Mouse (Mus musculus) hindbrain, embryonic 13.5 days (tissue): ENCODE data around the gene Hoxd13. TPM values are rescaled to one million over a fixed set of nuclear protein-coding genes. Genes with fewer than 3 reads are reported as not detected.

Source experiments
- ATAC-seq: fragments of 200-750 bp; cut with Nextera tagmentation; 2 replicates; pipeline ENCODE4 v1.8.0; 2017; ENCODE audit warnings: moderate TSS enrichment; ENCODE audit not compliant: low FRiP score
- H3K27ac ChIP-seq: fragments of 300-500 bp; sonication (generic); 2 replicates; pipeline ENCODE4 v1.5.1; 2015; ENCODE audit warnings: inconsistent platforms, mild to moderate bottlenecking, moderate library complexity
- H3K27me3 ChIP-seq: fragments of 300-500 bp; sonication (generic); 2 replicates; pipeline ENCODE4 v1.6.1; 2015; ENCODE audit warnings: mild to moderate bottlenecking, inconsistent platforms
- H3K36me3 ChIP-seq: fragments of 300-500 bp; sonication (generic); 2 replicates; pipeline ENCODE4 v1.6.1; 2015; ENCODE audit warnings: mild to moderate bottlenecking, inconsistent platforms
- H3K4me1 ChIP-seq: fragments of 300-500 bp; sonication (generic); replicated peaks from 2 replicates; pipeline ENCODE4 v1.6.1; 2015; ENCODE audit warnings: inconsistent platforms
- H3K4me2 ChIP-seq: fragments of 300-500 bp; sonication (generic); 2 replicates; pipeline ENCODE4 v1.6.1; 2015; ENCODE audit warnings: inconsistent platforms, mild to moderate bottlenecking, moderate library complexity
- H3K4me3 ChIP-seq: fragments of 300-500 bp; sonication (generic); 2 replicates; pipeline ENCODE4 v1.5.1; 2015; ENCODE audit warnings: mild to moderate bottlenecking, inconsistent platforms
- H3K9ac ChIP-seq: fragments of 300-500 bp; sonication (generic); 2 replicates; pipeline ENCODE4 v1.6.1; 2015; ENCODE audit warnings: mild to moderate bottlenecking, inconsistent platforms
- H3K9me3 ChIP-seq: fragments of 300-500 bp; sonication (generic); 2 replicates; pipeline ENCODE4 v1.6.1; 2016; ENCODE audit warnings: inconsistent platforms
- WGBS: fragments of 180-500 bp; shearing (Covaris S2); methylation state at CpG from one replicate; pipeline ENCODE4 v1.1.7; 2015; 5-methylcytosine and 5-hydroxymethylcytosine counted together
- polyA plus RNA-seq: library from polyadenylated mRNA; unstranded; fragments of >200 nt; fragmentation: Nextera tagmentation; extraction: Ambion mirVana; gene quantifications from 2 replicates; pipeline ENCODE4 v1.2.1, GENCODE M21; 2015

The Hoxd13 gene
- 0.16 TPM in 1 of 2 replicates, not detected in the other for polyA plus RNA-seq

DNA sequence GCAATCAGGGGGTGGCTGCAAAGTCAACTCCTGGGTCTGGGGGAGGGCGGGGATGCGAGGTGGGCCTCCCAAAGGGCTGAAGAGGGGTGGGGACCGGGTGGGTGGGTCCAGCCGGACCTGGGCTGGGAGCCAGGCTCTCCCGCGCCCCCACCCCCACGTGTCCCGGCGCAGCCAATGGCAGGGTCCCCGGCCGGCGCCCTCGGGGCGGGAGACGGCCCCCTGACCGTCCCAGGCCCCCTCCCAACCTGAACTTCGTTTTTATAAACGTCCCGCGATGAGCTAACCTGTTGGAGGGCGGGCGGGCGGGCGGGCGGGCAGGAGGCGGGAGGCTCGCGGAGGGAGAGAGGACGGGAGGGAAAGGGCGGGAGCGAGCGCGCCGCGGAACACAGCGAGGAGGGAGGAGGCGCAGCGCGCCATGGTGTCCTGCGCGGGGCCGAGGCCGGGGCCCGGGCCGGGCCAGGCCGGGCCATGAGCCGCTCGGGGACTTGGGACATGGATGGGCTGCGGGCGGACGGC, at the start of gene Hoxd13:
TSS of gene Hoxd13 (plus strand) at position 469 of the 516 bp plus-strand sequence.
- Histone ChIP-seq H3K36me3 (no peaks in the 10 kb centered on the region), H3K4me2 (peak within 1 kb of the TSS; percentile 43), H3K4me1 (peaks cover 11% of the 10 kb centered on the region), H3K27ac (no peak within 1 kb of the TSS), H3K4me3 (peak within 1 kb of the TSS; percentile 25), H3K27me3 (peaks cover 99% of the 10 kb centered on the region), H3K9ac (no peak within 1 kb of the TSS), H3K9me3 (no peaks in the 10 kb centered on the region)
- 0% methylated on average over 27 of the region's 51 CpGs for WGBS
- no peak for ATAC-seq

DNA sequence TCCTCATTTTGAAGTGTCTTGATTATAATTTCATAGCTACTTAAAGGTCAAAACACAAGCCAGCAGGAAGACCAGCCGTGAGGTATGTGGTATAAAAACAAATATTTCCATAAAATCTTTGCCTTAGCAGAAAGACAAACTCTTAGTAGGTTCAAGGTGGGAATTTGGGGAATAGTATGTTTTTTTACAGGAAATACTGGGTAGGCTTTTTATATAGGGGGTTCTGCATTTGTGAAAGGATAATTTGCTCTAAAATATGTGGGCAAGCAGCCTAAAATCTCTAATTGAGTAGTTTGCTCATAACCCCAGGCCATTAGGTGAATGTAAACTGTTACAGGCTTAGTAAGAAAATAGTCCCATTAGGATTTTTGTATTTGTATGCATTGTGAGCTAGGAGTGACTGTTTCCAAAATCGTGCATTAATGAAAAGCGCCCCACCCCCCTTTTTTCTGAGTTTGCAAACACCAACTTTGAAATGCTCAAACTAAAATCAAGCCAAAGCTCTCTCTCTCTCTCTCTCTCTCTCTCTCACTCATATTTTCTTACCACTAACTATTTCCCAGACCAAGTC, 48.3 kb upstream of the Hoxd13 start:
- Histone ChIP-seq H3K27me3 (no peaks in the 10 kb centered on the region), H3K4me3 (no peak overlapping the region), H3K9ac (no peak overlapping the region), H3K4me2 (no peak overlapping the region), H3K9me3 (no peaks in the 10 kb centered on the region), H3K36me3 (no peaks in the 10 kb centered on the region), H3K4me1 (no peaks in the 10 kb centered on the region), H3K27ac (no peak overlapping the region)
- WGBS = 94% methylated on average over 3 of the region's 3 CpGs
- ATAC-seq = no peak

DNA sequence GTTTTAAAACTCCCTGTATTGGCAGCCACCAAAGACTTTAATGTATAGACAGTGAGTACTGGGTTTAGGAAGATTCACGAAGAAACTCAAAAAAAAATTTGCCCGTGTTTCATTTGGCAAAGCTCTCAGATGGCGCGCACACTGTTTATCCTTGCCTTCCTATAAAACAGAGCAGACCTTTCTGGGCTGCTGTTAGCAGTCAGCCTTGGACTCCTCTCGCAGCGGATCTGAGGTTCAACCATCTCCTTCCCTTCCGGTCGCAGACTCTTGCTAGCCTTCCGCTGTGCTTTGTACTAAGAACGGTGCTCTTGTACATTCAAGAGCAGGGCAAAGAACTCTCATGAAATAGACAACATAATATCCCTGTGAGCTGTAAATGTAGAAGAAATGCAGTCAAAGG, 47.7 kb upstream of the Hoxd13 start:
- ATAC-seq = no peak

DNA sequence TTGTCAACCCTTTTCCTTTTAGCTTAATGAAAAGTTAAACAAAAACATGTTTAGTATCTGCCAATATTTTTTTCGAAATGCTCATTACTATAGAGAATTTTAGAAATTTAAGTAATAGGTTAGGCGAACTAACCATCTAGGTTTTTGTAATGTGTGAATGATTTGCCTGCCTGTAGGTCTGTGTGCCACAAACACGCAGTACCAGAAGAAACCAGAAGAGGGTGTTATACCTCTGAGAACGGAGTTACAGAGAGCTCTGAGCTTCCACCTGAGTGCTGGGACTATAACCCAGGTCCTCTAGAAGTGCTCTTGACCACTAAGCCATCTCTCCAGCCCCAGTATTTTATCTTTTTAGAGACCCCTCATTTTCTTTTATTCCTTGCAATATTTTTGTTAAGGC, 32.7 kb upstream of the Hoxd13 start:
- no peak for ATAC-seq
- Histone ChIP-seq H3K4me3 (no peak overlapping the region), H3K9ac (no peak overlapping the region), H3K27ac (no peak overlapping the region), H3K27me3 (peaks cover 13% of the 10 kb centered on the region), H3K9me3 (no peaks in the 10 kb centered on the region), H3K4me1 (no peaks in the 10 kb centered on the region), H3K36me3 (no peaks in the 10 kb centered on the region), H3K4me2 (no peak overlapping the region)
- 67% methylated on average over 4 of the region's 4 CpGs for WGBS

More for the DNA sequence above, 47.7 kb upstream of the Hoxd13 start:
- no peaks in the 10 kb centered on the region for H3K36me3 ChIP-seq
- H3K9me3 ChIP-seq = no peaks in the 10 kb centered on the region
- H3K4me3 ChIP-seq = no peak overlapping the region
- no peak overlapping the region for H3K4me2 ChIP-seq
- H3K4me1 ChIP-seq = no peaks in the 10 kb centered on the region
- WGBS = 89% methylated on average over 10 of the region's 10 CpGs
- no peak overlapping the region for H3K9ac ChIP-seq
- H3K27me3 ChIP-seq = no peaks in the 10 kb centered on the region
- no peak overlapping the region for H3K27ac ChIP-seq

DNA sequence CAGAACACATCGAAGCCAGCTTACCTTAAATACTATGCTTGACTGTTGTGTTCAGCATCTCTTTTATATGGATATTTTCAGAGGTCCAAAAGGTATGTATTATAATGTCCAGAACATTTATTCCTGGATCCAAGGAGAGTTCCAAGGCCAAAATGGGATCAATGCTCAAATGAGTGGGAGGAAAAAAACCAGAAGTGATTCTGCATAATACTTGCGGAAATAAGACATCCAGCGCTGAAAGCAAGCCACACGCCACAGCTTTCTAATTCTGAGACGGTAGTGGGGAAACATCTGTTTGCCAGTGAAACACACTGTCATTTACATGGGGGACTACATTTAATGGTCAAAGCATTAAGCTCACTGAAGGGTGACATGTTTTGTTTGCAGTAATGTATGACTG, 25.7 kb upstream of the Hoxd13 start:
- no peaks in the 10 kb centered on the region for H3K4me1 ChIP-seq
- H3K4me3 ChIP-seq = no peak overlapping the region
- no peak overlapping the region for H3K9ac ChIP-seq
- H3K36me3 ChIP-seq = no peaks in the 10 kb centered on the region
- H3K27me3 ChIP-seq = peaks cover 67% of the 10 kb centered on the region
- ATAC-seq = no peak
- 68% methylated on average over 5 of the region's 5 CpGs for WGBS
- no peaks in the 10 kb centered on the region for H3K9me3 ChIP-seq
- no peak overlapping the region for H3K27ac ChIP-seq
- H3K4me2 ChIP-seq = no peak overlapping the region

DNA sequence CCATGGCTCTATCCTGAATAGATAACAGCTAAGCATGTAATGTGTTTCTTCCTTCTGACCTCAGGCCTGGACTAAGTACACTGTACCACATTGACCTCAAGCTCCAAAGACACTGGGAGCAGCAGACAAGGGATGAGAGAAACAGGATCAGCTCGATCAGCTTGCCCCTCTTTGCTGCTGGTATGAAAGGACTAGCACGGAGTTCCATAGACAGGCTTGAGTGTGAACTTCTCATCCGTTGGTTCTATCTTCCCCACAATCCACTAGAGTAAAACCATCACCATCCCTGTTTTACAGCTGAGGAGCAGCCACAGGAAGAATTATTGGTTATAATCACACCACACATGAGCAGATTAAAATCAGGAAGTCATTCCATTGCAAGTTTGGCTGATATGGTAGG, 22.5 kb upstream of the Hoxd13 start:
- 0 out of 2 replicates have a peak, but pooled peaks cover 4% of the 10 kb centered on the region for H3K4me1 ChIP-seq
- no peaks in the 10 kb centered on the region for H3K9me3 ChIP-seq
- H3K36me3 ChIP-seq = no peaks in the 10 kb centered on the region
- no peak overlapping the region for H3K4me3 ChIP-seq
- H3K4me2 ChIP-seq = no peak overlapping the region
- no peak overlapping the region for H3K9ac ChIP-seq
- no peak overlapping the region for H3K27ac ChIP-seq
- 87% methylated on average over 3 of the region's 3 CpGs for WGBS
- peaks cover 87% of the 10 kb centered on the region for H3K27me3 ChIP-seq
- ATAC-seq = no peak

DNA sequence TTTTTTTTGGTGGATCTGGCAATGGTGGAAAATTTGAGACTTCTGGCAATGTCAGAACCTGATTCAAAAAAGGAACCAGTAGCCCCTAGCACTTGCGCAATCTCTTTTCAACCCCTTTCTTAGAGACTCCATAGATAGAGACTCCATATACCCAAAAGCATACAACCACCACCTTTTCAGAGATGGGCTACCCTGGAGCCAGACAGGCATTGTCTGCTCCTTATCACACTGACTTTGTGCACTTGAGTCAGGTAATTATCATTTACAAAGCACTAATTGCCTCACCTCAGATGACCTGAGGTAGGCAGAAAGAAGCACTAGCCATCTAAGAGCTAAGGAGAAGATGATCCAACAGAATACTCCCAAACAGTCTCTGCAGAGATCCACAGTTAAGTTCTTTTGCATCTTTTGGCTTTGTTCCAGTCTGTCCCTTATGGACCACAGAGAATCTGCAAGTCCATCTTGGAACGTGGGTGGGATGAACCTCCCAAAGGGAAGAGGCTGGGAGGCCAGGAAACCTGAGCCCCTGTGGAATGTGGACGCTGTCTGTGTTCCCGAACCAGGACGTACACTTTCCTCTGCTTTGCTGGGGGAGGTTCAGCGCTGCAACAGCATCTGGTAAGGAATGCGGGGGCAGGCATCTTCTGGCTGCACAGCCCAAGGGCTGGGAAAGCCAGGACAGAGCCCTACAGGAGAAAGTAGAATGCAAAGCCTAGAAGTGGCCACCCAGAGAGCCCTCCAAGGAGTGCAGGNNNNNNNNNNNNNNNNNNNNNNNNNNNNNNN, 20.8 kb upstream of the Hoxd13 start:
- H3K4me3 ChIP-seq = no peak overlapping the region
- ATAC-seq = no peak
- H3K9me3 ChIP-seq = no peaks in the 10 kb centered on the region
- H3K9ac ChIP-seq = no peak overlapping the region
- H3K36me3 ChIP-seq = no peaks in the 10 kb centered on the region
- H3K4me1 ChIP-seq = 0 out of 2 replicates have a peak, but pooled peaks cover 4% of the 10 kb centered on the region
- H3K27me3 ChIP-seq = peaks cover 95% of the 10 kb centered on the region
- no peak overlapping the region for H3K4me2 ChIP-seq
- no peak overlapping the region for H3K27ac ChIP-seq
- WGBS = 19% methylated on average over 7 of the region's 7 CpGs

DNA sequence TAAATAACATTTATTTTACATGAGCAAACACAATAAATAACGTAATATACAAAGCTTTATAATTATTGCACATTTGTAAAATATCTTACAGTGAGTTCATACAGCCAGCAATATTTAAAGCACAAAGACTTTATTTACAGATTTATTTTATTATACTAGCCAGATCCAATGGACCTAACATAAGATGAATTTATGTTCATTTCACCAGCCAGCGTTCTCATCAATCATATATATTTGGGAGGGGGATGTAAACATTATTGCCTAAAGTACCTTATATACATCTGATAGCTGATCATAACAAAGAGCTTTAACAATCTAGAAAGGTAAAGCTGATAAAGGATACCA, 15.1 kb upstream of the Hoxd13 start:
- no peak for ATAC-seq
- peaks cover 87% of the 10 kb centered on the region for H3K27me3 ChIP-seq
- no peak overlapping the region for H3K27ac ChIP-seq
- WGBS = 43% methylated on average over 2 of the region's 2 CpGs
- no peak overlapping the region for H3K4me2 ChIP-seq
- no peaks in the 10 kb centered on the region for H3K9me3 ChIP-seq
- H3K4me3 ChIP-seq = no peak overlapping the region
- H3K4me1 ChIP-seq = peaks cover 15% of the 10 kb centered on the region
- no peak overlapping the region for H3K9ac ChIP-seq
- H3K36me3 ChIP-seq = no peaks in the 10 kb centered on the region

DNA sequence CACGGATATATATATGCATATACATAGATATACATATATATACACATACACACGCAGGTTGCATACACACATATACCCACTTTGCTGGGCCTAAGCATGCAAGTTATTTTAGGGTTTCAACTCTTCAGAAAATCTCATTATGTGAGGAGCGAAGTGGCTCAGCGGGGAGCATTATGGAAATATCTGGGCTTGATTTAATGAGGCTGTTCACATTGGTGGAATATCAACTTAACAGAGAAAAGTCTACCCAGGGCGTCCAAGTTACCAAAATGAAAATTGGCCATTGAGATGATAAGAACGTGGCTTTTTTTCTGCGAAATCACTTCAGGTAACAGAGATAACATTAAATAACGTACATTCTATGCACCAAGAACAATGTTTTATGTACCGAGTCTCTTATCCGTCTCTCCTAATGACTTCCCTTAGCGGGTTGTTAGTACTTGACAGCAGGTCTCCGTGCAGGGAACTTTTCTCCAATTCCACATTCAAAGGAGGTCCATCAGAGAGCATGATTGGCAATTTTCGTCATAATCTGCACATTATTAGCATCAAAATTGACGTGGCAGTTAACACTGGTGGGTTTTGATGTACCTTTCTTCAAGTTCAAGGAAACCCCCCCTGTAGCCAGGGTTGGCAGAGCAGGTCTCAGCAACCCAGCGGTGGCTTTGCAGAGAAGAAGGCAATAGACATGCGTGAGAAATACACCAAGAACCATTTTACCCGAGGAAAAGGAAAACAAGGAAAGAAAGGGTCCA, 14.2 kb upstream of the Hoxd13 start:
- no peaks in the 10 kb centered on the region for H3K9me3 ChIP-seq
- 0 out of 2 replicates have a peak overlapping the region, but pooled peaks have one; percentile 1 for H3K4me3 ChIP-seq
- H3K27ac ChIP-seq = 0 out of 2 replicates have a peak overlapping the region, but pooled peaks have one; percentile 75
- H3K36me3 ChIP-seq = no peaks in the 10 kb centered on the region
- ATAC-seq = no peak
- peak overlapping the region; percentile 55; the same call in 1 of the 2 replicates for H3K4me2 ChIP-seq
- peaks cover 18% of the 10 kb centered on the region for H3K4me1 ChIP-seq
- no peak overlapping the region for H3K9ac ChIP-seq
- WGBS = 13% methylated on average over 17 of the region's 17 CpGs
- peaks cover 86% of the 10 kb centered on the region for H3K27me3 ChIP-seq

DNA sequence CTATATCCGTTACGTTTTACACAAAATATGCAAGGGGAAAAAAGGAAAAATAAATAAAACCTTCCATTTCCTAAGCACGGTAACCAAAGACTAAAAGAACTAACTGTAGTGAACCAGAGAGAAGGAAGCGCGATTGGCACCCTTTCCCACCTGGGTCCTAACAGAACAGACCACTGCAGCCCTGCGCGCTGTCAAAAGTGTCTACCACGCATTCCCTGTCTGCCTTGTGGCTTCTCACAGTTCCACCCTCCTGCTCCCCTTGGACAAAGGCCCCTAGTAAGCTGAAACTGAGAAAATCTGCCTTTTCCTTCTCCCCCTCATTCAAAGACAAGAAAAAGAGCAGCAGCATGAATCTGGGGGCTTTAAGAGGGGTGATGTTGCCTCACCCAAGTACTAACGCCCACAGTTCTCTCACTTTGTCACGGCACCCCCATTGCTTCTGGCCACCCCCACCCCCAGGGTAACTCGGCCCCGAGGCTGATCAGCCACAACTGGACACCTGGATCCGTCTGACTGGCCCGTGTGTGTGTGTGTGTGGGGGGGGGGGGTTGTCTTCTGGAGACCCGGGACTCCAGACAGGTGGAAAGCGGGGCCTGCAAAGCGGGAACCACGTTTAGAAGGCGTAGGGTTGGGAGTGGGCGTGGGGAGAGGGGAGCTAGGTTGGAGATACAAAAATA, 13.2 kb upstream of the Hoxd13 start:
- peaks cover 86% of the 10 kb centered on the region for H3K27me3 ChIP-seq
- peaks cover 15% of the 10 kb centered on the region for H3K4me1 ChIP-seq
- no peaks in the 10 kb centered on the region for H3K9me3 ChIP-seq
- 7% methylated on average over 18 of the region's 20 CpGs for WGBS
- H3K4me3 ChIP-seq = peak overlapping the region; percentile 36
- no peaks in the 10 kb centered on the region for H3K36me3 ChIP-seq
- peak overlapping the region; percentile 75 for H3K27ac ChIP-seq
- peak overlapping the region; percentile 55 for H3K4me2 ChIP-seq
- no peak for ATAC-seq
- peak overlapping the region; percentile 65 for H3K9ac ChIP-seq

DNA sequence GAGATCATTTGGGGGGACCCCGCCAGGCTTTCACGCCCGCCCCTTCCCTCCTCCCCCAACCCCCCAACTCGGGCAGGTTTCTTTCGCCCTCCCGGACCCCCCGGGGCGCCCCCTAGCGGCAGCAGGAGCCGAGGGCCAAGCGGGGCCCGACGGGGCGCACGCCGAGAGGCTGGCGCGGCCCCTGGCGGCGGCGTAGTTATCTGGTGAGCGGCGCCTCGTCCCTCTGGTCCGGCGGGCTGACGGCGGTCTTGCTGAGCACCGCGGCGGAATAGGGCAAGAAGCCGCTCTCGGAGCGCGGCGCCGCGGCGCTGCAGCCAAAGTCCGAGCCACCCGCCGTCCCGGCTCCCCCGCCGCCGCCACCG, 12.7 kb upstream of the Hoxd13 start:
- H3K9me3 ChIP-seq = no peaks in the 10 kb centered on the region
- H3K4me2 ChIP-seq = peak overlapping the region; percentile 55
- no peaks in the 10 kb centered on the region for H3K36me3 ChIP-seq
- peaks cover 86% of the 10 kb centered on the region for H3K27me3 ChIP-seq
- H3K27ac ChIP-seq = peak overlapping the region; percentile 75
- peaks cover 15% of the 10 kb centered on the region for H3K4me1 ChIP-seq
- ATAC-seq = no peak
- peak overlapping the region; percentile 36 for H3K4me3 ChIP-seq
- WGBS = 2% methylated on average over 32 of the region's 47 CpGs
- peak overlapping the region; percentile 65 for H3K9ac ChIP-seq
